ENCODE assay signal across 11 mouse cellular contexts in genomic region chr1:121389574-121389973, GRCm38 (mm10). TPM values are rescaled to one million over a fixed set of nuclear protein-coding genes. Genes with fewer than 3 reads are reported as not detected.
A peak's percentile ranks its signal among the peaks of the same experiment; 100 is the strongest.
DNase-seq lines count a peak whose midpoint lies in the region; ATAC-seq lines count a peak whose summit lies in the region.
"Had no signal": no experiment of that assay in that cellular context is flagged by ENCODE, and none has a peak within 500 bp of the region (broad histone marks: within the 10 kb centered on the region; RNA-seq: fewer than 3 reads in every experiment).

No protein-coding gene starts in this region.

- DNase-seq in kidney, postnatal 10 days = peak; percentile 10
- DNase-seq in kidney, postnatal 25 days = no peak
- DNase-seq in thymus, postnatal 25 days = peak; percentile 3
- DNase-seq in thymus, postnatal 10 days (ENCODE audit: low spot score in 2 of 2) = no peak
- DNase-seq in adrenal gland, adult 2 months = no peak
- no peak for DNase-seq in kidney, adult 9 months
- DNase-seq in kidney, postnatal 14 days = no peak
- DNase-seq: layer of hippocampus, adult 9-11 months had no signal

- peaks cover 20% of the 10 kb centered on the region for H3K4me1 ChIP-seq in forebrain, embryonic 16.5 days (replicated peaks; ENCODE audit: control insufficient read depth, insufficient read depth, low read length)

- peak; percentile 16; the same call in 1 of the 2 replicates for ATAC-seq in forebrain, embryonic 16.5 days

- H3K27ac ChIP-seq in forebrain, embryonic 16.5 days (ENCODE audit: low read length) = no peak overlapping the region
- H3K27ac ChIP-seq: macrophage had no signal

- no peaks in the 10 kb centered on the region for H3K9me3 ChIP-seq in forebrain, embryonic 16.5 days (ENCODE audit: control insufficient read depth, low read length)

- H3K36me3 ChIP-seq in forebrain, embryonic 16.5 days (ENCODE audit: control insufficient read depth, insufficient read depth) = no peaks in the 10 kb centered on the region

- no peak overlapping the region for H3K4me3 ChIP-seq in forebrain, embryonic 16.5 days (replicated peaks; ENCODE audit: low read length)
- H3K4me3 ChIP-seq: erythroblast, embryonic 14.5 days had no signal

- no peak overlapping the region for H3K9ac ChIP-seq in forebrain, embryonic 16.5 days (replicated peaks; ENCODE audit: low read depth, low read length)

- no peak overlapping the region for H3K4me2 ChIP-seq in forebrain, embryonic 16.5 days (ENCODE audit: low read length)

- WGBS in forebrain, embryonic 16.5 days = 68% methylated on average over 12 of the region's 12 CpGs

- no peaks in the 10 kb centered on the region for H3K27me3 ChIP-seq in forebrain, embryonic 16.5 days (replicated peaks; ENCODE audit: control insufficient read depth, insufficient read depth, low read length)

RNA-seq across cellular contexts. Expression of gene Ccdc93, which starts 41.3 kb away (rescaled TPM):
- 12.2 and 14.1 TPM in 2 replicates for polyA plus RNA-seq in forebrain, embryonic 16.5 days (2015; fragmentation: Nextera tagmentation; extraction: Ambion mirVana)
- total RNA-seq in adrenal gland, adult 2 months (2021) = 10 to 100 TPM; 21.7 to 22.2 TPM
- 3.8 and 4.6 TPM in 2 replicates for polyA plus RNA-seq in adrenal gland, adult 2 months (2012; rRNA removed)

RNA-seq across cellular contexts. Expression of gene Insig2, which starts 57.2 kb away (rescaled TPM):
- polyA plus RNA-seq in forebrain, embryonic 16.5 days (2015; fragmentation: Nextera tagmentation; extraction: Ambion mirVana) = 46.3 and 47.4 TPM in 2 replicates
- 10 to 100 TPM; 41.5 to 59.7 TPM for total RNA-seq in adrenal gland, adult 2 months (2021)
- 6.9 and 7.2 TPM in 2 replicates for polyA plus RNA-seq in adrenal gland, adult 2 months (2012; rRNA removed)

Comparison
In these comparisons a context has a peak if more than half of its experiments do, and no peak if none do; other contexts are left out.
1. DNase-seq: peak in kidney, postnatal 10 days (single experiment) and thymus, postnatal 25 days (single experiment); none in kidney, postnatal 25 days (0 of 2), thymus, postnatal 10 days (0 of 2), adrenal gland, adult 2 months (single experiment), kidney, adult 9 months (single experiment) and kidney, postnatal 14 days (single experiment).